Mouse (Mus musculus) B cell, adult 2 months (primary cell): ENCODE measurements around the gene Ezr.
"Not testable (repeated sequence)": the region's sequence is repeated elsewhere in the genome, so short reads cannot be mapped to it uniquely, and the experiment has no call there.

Experiments used
- DNase-seq, 2 experiments: peaks; one replicate each; pipeline ENCODE4 v3.0.0; 2022

Ezr gene

DNA sequence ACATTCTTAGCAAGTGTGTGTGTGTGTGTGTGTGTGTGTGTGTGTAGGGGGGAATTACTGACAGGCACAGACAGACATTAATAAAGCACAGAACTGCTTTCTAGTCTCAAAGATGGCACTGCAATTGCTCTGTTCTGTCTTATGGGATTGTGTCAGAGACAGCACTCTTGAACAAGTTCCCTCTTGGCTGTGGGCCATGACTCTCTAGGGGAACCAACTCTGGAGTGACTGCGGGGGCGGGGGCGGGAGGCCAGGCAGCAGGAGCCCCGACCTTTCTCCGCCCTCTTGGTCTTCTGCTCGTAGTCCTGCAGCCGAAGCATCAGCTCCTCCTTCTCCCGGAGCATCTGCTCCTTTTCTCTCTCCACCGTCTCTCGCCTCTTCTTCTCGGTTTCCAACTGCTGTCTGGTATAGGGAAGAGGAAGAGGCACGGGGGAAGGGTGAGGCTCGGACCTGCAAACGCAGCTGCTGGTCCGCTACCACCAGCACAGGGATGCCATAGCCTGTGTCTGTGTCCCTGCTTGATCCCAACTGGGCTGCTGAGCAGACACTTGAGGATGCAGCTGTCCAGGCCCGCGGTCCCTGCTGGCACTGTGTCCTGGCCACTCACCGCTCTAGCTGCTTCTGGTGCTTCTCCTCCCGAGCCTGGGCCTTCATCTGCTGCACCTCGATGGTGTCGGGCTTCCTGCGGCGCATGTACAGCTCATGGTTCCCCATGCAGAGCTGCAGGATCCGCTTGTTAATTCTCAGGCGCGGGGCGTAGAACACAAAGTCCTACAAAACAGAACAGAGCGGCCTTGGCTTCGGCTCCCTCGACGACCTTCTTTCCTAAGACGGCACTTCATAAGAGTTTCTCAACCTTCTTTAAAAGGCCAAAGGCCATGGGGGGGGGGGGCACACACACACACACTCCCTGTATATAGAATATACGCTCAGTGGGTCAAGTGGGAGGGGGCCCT is 40.2 kb downstream of the Ezr start:
- peak; percentile 5 to 7 for DNase-seq

DNA sequence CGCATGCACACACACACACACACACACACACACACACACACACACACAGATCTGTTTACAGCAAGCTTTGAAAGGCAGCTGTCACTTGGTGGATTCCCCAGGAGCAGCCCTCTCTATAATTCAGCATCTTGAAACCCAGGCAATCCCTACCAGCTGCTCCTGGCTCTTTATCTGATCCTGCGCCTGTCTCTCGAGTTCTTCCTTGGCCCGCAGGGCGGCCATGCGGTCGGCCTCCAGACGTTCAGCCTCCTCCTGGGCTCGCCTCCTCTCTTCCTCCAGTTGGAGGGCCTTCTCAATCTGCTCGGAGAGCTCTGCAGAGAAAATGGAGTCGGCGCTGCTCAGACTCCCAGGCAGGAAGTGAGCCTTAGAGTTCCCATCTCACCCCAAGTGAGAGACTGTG is 41.3 kb downstream of the Ezr start:
- DNase-seq = peak in 1 of 2 experiments; percentile 10

DNA sequence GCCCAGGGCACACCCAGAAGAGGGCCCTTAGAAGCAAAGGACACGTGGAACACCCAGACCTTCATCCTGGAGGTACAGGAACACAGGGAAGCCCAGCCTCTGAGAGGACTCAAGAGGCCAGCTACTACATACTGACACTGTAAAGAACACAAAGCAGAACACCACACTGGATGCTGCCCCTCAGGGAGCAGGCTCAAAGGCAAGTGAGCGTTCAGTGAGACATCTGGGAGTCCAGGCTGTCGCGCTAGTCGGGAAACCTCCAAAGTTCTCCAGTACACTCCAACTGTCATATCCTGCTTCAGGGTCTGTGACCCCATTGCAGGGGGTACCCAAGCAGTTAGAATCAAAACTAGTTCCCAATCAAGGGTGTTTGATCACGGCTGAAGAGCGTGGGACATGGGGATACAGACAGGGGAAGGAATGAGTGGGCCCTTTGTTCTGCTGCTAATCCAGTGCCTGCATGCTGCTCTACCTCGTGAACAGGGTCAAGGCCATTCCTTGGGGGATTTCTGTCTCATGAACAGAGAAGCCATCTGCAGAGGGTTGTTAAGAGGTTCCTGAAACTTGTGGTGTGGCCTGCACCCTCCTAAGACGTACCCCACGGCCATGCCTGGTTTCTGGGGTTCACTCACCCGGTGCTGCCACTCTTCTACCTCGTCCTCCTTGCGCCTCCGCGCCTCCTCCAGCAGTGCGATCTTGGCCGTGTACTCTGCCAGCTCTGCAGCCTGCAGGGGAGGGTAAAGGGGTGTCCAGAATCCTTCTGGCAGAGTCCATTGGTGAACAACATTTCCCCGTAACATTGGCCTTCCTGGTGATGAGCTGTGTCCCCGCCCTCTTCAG is 42.0 kb downstream of the Ezr start:
- peak; percentile 8 to 12 for DNase-seq

DNA sequence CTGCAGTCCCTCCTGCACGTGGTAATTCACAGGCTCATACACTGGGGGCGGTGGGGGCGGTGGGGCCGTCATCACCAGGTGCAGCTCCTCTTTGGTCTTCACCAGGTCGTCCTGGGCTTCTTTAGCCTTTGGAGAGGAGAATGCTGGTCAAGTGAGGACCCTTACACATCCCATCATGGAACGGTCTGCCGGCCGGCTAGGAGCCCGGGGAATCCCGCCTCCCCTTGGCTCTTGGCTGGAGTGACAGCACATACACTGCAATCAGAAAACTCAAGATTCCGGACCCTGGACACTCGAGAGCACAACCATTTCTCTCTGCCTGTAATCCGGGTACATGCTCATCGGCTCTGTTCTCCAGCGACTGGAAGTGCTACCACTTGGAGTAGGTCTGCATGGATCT is 42.8 kb downstream of the Ezr start:
- DNase-seq = peak in 1 of 2 experiments; percentile 10

DNA sequence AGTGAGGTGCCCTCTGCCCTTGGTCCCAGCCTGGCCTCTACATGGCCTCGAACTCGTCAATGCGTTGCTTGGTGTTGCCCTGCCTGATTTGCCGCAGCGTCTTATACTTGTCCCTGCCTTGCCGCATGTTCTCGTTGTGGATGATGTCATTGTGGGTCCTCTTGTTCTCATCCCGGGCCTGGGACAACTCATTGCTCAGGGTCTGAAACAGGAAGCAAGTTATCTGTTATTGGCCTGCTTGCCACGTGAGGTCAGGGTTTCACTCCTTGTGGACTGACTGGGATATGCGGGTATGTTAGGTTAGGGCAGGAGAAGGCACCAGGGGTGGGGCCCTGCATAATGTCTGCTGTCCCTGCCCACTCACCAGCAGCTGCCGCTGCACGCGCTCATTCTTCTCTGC is 43.3 kb downstream of the Ezr start:
- DNase-seq = peak; percentile 18 to 24

DNA sequence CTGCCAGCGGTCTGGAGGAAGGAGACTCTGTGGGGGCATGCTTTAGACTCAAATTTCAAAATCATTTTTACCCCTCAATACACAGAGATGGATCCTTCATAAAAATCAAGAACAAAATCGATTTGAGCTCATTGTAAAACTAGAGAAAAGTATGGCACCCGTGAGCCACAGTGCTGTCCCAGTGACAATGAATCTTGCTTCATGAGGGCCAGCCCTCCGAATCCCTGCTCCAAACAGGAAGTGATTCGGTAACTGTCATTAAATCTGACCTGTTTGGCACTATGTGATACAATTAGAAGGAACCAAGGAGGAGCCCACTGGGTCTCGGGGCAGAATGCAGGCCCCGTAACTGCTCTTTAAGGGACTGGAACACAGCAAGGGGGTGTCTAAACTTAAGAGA is 43.7 kb downstream of the Ezr start:
- DNase-seq = no peak

DNA sequence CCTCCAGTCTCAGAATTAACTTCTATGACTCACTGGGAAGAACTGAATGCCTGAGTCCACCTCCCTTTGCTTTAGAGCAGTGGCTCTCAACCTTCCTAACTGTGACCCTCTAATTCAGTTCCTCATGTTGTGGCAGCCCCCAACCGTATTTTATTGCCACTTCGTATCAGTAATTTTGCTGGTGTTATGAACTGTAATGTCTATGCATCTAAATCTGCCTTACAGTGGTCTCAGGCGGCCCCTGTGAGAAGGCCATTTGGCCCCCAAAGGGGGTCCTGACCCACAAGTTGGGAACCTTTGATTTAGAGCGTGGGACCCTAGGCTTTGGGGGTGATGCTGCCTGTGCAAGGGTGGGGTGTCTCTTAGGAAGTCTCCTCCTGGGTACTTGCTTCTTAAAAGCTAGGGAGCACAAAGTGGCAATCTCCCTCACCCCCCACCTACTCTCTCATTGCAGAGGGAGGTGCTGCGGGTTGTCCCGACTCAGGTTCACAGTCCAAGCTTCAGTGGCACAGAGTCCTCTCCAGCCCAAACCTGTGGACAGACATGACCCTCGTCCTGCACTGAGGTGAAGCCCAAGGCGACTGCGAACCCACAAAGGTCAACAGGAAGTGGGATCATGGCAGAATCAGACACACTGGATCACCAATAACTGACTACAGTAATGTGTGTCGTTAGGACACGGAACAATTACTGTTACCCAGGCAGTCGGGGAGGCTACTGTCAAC is 45.1 kb downstream of the Ezr start:
- DNase-seq = peak; percentile 23 to 27

DNA sequence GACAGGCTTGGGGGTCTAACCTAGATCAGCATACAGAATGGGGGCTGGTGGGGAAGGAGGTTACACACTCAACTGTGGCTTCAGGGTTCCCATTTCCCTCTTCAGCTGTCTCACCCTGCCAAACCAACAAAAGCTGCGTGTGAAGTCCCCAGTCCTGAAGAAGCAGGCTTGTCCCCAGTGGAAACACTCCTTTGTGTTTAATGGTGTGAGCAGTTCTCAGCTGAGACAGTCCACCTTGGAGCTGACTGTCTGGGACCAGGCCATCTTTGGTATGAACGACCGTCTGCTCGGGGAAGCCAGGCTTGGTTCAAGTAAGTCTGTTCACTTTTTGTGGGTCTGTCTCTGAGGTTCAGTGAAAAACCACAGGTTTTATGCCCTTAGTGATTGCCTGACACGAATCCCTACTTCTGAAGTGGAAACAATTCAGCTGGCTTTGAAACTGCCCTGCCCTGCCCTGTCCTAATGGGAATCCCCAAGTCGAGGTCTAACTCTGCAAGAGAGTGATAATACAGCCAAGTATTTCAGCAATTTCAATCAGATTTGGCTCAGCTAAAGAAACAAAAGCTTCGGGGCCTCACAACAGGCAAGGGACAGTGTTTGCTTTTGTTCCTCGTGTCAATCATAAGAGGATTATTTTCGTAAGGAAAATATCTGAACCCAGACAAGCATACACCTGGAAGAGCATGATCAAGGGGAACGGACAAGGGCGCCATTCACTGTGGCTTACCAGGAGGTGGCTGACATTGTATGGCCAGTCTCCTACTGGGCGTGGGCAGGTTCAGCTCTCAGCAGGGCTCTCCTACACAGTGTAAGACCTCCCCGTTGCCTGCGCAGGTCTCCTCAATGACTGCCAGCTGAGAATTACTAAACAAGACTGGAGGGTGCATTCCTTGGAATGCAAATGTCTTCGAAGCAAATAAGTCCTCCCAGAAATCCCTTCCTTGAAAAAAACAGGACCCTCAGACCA is 46.0 kb downstream of the Ezr start:
- DNase-seq = peak; percentile 26 to 27

DNA sequence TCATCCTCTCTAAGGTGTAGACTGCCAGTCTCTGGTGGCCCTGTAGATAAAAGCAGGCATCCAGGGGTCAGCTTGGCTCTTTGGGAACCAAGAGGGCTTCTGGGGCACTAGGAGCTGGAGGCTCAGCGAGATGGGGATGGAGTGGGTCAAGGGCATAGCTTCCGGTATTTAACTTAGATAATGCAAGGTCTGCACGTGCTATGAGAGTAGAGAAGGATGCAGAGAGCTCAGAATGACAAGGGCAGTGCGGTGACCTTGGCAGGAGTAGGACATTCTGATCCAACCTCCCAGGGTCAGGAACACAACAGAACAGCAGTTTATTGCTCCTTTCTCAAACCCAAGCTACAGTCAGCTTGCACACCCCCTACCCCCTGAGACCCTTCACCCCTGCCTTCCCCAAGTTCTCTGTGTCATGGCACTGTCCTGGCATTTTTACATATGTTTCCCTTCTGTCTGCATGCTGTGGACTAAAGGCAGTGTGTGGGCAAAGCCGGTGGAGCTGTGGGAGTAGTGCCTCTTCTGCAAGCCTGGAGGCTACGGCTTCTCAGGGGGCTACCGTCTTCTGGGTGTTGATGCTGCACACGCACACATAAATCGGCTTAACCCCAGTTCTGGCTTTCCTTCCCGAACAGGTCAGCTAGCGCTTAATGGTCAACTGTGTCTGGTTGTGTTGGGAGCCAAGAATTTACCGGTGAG is 47.7 kb downstream of the Ezr start:
- DNase-seq = peak; percentile 30

DNA sequence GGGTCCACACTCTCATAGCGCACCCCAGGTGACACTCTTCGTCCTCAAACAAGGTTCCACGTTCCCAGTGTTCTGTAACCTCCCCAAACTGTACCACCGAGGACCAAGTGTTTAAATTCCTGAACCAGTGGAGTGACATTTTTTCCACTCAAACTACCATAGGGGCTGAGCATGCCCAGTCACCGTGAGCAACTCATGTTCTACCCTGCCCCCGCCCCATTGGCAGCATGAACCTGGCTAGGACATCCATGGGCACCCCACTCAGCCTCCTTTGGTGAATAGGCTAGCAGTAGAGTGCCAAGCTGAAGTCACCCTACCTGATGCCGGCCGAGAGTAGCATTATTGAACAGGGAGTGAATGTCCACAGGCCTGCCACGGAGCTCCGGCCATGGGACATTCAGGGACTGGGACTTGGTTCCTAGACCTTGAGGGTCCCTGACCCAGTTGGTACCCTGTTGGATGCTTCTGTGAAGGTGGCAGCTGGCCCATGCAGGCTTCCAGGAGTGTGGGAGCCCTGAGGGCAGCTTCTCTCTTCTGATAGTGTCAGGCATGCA is 49.2 kb downstream of the Ezr start:
- peak; percentile 33 to 35 for DNase-seq

DNA sequence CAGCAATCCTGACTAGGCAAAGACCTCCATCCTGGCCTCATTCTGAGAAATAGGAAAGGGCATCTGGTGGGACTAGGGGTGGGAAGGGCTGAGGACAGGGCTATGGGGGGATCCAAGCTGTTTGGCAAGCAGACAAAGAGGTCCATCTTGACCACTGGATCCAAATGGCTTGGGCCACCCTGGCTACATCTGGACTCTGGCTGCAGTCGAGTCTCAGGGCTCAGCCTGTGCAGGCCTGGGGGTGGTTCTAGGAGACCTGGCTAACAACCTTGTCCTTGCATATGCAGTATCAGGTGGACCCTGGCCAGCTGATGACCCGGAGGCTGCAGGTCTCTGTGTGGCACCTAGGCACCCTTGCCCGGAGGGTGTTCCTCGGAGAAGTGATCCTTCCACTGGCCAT is 49.9 kb downstream of the Ezr start:
- DNase-seq = peak; percentile 15 to 18

DNA sequence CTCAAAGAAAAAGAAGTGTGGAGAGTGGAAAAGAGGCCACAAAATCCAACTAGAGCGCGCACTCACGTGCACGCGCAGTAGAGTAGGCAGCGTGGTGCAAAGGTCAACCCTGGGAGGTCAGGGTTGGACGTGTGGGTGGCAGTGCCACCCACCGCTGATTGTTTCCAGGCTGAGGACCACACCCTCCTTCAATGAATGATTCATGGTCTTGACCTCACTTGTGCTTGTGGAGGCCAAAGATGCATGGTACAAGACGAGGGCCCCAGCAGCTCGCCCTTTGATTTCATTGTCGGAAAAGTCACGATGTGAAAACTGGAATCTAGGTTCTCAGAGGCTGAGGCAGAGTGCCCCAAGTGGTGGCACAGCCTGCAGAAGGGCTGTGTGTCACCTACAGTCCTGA is 51.0 kb downstream of the Ezr start:
- no peak for DNase-seq

DNA sequence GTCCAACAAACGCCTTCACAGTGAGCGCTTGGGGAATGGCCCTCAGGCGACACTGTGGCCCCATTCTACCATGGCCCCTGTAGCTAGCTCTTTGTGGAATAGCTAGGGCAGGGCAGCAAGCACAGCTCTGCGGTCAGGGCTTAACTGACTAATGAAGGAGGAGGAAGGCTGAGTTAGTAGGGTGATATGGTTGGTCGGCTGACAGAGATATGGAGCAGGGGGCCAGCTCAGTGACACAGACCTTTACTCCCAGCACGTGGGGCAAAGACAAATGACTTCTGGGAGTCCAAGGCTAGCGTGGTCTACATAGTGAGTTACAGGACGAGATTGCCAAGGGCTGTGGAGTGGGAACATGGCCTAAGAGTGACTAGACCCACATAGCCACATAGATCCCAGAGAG is 51.5 kb downstream of the Ezr start:
- no peak for DNase-seq

DNA sequence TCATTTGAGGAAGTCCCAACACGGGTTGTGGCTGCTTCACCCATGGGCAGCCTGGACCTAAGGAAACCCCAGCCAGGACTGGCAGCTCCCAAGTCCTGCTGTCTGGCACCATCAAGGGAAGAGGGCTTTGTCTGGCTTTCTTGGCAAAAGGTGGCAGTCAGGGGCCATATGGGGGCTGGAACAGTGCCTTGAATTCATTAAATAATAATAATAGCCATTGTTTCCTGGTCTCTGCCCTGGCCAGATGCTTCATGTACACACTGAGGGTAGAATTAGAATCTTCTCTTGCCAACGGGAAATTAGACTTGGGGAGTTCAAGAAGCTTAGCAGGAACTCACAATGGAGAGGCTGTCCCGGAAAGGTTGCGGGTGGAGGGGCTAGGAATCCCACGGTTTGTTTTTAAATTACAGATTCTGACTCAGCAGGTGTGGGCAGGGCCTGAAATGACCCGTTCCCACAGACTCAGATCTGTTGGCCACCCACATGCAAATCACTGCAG is 53.3 kb downstream of the Ezr start:
- DNase-seq = no peak

DNA sequence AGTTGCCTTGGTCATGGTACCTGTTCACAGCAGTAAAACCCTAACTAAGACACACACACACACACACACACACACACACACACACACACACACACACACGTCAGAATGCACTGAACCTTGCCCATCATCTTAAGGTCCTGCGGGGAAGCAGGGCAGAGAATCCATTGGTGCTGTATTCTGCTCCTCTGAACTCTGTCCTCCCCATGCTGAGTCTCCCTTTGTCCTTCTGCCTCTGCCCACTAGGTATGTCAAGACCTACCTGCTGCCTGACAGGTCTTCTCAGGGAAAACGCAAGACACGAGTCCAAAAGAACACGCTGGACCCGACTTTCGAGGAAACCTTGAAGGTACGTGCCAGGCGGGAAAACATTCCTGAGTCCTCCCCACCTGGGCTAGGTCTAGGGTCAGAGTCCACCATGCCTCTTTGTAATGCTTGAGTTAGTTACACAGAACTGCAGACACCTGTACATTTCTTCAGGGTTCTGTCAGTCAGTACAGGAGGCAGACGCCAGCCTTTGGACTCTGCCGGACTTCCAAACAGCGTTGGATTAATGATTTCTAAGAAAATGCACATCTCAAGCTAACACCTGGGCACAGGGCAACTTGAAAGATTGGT is 54.5 kb downstream of the Ezr start:
- no peak for DNase-seq

DNA sequence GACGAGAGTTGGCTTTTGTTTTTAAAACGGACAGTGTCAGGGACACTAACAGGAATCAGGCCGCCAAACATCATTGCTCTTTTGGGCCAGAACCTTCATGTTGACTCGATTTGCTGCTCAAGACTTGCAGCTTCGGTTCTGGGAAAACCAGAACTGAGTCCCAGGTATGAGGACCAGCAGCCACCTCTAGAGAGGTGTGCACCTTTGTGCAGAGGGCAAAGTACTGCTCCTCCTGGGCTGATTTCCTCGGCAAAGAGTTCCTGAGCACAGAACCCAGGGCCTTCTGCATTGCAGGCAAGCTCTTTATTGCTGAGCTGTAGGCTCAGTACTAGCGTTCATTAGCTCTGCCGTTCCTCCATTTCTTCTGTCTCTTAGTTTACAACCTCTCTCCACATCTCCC is 68.6 kb downstream of the Ezr start:
- DNase-seq = not testable (repeated sequence)

DNA sequence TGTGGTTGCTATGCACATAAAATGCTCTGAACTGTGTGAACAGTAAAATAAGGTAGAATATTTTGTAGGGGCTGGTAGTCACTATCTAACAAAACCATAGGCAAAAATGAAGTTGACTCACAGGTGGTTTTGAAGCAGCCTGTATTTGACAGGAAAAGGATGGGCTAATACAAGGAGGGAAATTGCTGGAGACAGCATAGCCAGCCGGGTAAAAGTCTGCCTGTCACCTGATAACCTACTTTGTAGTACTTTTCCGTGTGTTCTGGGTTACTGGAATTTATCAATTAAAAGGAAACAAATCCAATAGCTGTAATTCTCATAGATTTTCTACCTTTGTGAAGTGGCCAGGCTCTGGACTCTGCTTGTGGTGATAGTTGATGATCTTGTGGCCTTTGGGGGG is 69.1 kb downstream of the Ezr start:
- DNase-seq = not testable (repeated sequence)

DNA sequence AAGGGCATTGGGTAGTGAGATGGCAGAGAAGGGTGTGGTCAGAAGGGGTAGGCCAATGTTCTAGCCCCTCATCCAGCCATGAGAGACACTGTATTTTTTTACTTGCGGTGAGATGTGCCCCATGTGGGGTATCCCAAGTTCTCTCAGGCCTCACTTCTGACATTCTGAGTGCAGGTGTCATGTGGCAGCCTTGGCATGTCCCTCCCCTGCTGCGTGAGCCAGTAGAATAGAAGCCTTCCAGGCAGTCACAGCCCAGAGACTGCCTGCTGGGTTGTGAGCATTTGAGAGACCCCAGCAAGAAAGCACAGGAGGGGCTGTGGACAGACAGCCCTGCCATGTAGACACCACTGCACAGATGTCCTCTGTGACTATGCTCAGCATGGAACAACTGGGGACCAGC is 74.4 kb downstream of the Ezr start:
- not testable (repeated sequence) for DNase-seq

DNA sequence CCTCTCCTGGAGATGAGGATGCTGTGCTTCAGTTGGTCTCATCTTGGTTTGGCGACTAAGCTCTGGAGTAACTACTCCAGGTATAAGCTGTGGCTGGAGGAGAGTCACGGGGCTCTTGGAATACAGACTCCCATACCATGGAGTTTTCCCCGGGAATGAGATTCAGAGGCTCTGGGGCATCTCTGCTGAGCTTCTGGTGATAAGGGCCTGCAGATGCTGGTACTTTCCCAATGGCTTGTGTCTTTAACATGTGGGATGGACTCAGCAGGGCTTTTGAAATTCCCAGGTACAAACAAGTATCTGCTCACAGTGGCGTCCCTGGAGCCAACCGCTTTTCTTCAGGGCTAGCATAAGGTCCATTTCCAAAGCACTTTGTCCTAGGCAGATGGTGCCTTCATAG is 75.2 kb downstream of the Ezr start:
- DNase-seq = not testable (repeated sequence)

DNA sequence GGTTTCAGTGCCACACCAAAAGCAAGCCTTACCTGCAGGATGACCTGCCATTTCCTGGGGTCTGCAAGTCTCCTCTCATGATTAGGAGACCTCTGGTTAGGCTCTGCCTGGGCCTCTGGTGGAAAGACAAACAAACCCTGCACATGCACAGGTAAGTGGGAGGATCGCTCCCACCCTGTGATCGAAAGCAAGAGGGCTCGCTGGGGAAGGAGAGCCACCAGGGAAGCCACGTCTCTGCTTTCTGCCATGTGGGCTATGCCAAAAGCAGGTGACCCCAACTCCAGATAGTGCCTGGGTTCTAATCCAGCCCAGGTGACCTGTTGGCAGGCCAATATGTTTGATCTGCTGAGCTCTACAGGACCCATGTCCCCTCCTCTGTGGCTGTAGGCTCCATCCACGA is 76.1 kb downstream of the Ezr start:
- not testable (repeated sequence) for DNase-seq
